ENCODE assay signal across 13 mouse cellular contexts in the genomic region with DNA sequence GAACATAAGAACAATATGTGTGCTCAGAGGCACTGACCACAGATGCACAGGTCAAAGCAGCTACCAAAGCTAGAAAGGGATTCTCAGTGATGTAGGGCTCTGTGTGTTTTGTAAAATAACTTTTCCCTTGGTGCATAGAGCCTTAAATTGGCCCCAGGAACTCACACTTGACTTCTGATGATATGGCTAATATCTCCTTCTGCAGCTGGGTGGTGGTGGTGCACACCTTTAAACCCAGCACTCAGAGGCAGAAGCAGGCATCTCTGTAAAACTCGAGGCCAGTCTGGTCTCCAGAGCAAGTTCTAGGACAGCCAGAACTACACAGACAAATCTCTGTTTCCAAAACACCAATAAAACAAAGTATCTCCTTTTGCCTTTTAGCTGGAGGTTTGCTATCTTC.
"Had no signal": no experiment of that assay in that cellular context is flagged by ENCODE, and none has a peak within 500 bp of the region (broad histone marks: within the 10 kb centered on the region; RNA-seq: fewer than 3 reads in every experiment).

No protein-coding gene starts in this region.

- H3K4me2 ChIP-seq: intestine, embryonic 15.5 days; limb, embryonic 12.5 days; lung, embryonic 15.5 days; midbrain, embryonic 13.5 days; stomach, embryonic 15.5 days had no signal

- DNase-seq: kidney, adult 18-20 months; kidney, postnatal 10 days; kidney, postnatal 4 days; lung, postnatal 14 days; right cerebral cortex, postnatal 14 days; thymus, adult 2 months; thymus, postnatal 25 days had no signal

- H3K9ac ChIP-seq: intestine, embryonic 15.5 days; limb, embryonic 12.5 days; lung, embryonic 15.5 days; midbrain, embryonic 13.5 days; stomach, embryonic 15.5 days had no signal

- ATAC-seq: intestine, embryonic 15.5 days; midbrain, embryonic 13.5 days had no signal

- H3K36me3 ChIP-seq: intestine, embryonic 15.5 days; limb, embryonic 12.5 days; lung, embryonic 15.5 days; midbrain, embryonic 13.5 days; stomach, embryonic 15.5 days had no signal

- H3K4me3 ChIP-seq: intestine, embryonic 15.5 days; layer of hippocampus, adult 2 months; limb, embryonic 12.5 days; lung, embryonic 15.5 days; midbrain, embryonic 13.5 days; stomach, embryonic 15.5 days had no signal

- H3K27me3 ChIP-seq: intestine, embryonic 15.5 days; limb, embryonic 12.5 days; lung, embryonic 15.5 days; midbrain, embryonic 13.5 days; stomach, embryonic 15.5 days had no signal

- H3K9me3 ChIP-seq: intestine, embryonic 15.5 days; limb, embryonic 12.5 days; lung, embryonic 15.5 days; midbrain, embryonic 13.5 days; stomach, embryonic 15.5 days had no signal

- H3K4me1 ChIP-seq: intestine, embryonic 15.5 days; limb, embryonic 12.5 days; lung, embryonic 15.5 days; midbrain, embryonic 13.5 days; stomach, embryonic 15.5 days had no signal

- H3K27ac ChIP-seq: intestine, embryonic 15.5 days; layer of hippocampus, adult 2 months; limb, embryonic 12.5 days; lung, embryonic 15.5 days; midbrain, embryonic 13.5 days; stomach, embryonic 15.5 days had no signal
